In genomic region chr6:86846467-86846866, GRCm38 (mm10) we compare ENCODE assay signal across 24 mouse cellular contexts. TPM values are rescaled to one million over a fixed set of nuclear protein-coding genes. Genes with fewer than 3 reads are reported as not detected.
"Had no signal": no experiment of that assay in that cellular context is flagged by ENCODE, and none has a peak within 500 bp of the region (broad histone marks: within the 10 kb centered on the region; RNA-seq: fewer than 3 reads in every experiment).

No protein-coding gene starts in this region.

- H3K4me3 ChIP-seq: embryonic facial prominence, embryonic 10.5 days; embryonic facial prominence, embryonic 12.5 days; embryonic facial prominence, embryonic 13.5 days; embryonic facial prominence, embryonic 15.5 days; erythroblast, embryonic 14.5 days; forebrain, embryonic 10.5 days; forebrain, embryonic 12.5 days; forebrain, embryonic 13.5 days; forebrain, embryonic 15.5 days; gastrocnemius, adult 2 months; heart, adult 2 months had no signal

- H3K4me2 ChIP-seq: embryonic facial prominence, embryonic 12.5 days; embryonic facial prominence, embryonic 13.5 days; embryonic facial prominence, embryonic 15.5 days; forebrain, embryonic 12.5 days; forebrain, embryonic 13.5 days; forebrain, embryonic 15.5 days had no signal

- H3K27me3 ChIP-seq: embryonic facial prominence, embryonic 12.5 days; embryonic facial prominence, embryonic 13.5 days; embryonic facial prominence, embryonic 15.5 days; forebrain, embryonic 12.5 days; forebrain, embryonic 13.5 days; forebrain, embryonic 15.5 days had no signal

- H3K36me3 ChIP-seq: embryonic facial prominence, embryonic 10.5 days; embryonic facial prominence, embryonic 12.5 days; embryonic facial prominence, embryonic 13.5 days; embryonic facial prominence, embryonic 15.5 days; forebrain, embryonic 10.5 days; forebrain, embryonic 12.5 days; forebrain, embryonic 15.5 days had no signal

- DNase-seq: cerebellum, adult 9-11 months; cerebellum, postnatal 10 days; cerebellum, postnatal 14 days; cerebellum, postnatal 25 days; cerebellum, postnatal 36 days; embryo, embryonic 11 days; forebrain, postnatal 0 days; gastrocnemius, adult 2 months; gastrocnemius, postnatal 10 days; gastrocnemius, postnatal 14 days; gastrocnemius, postnatal 25 days; gastrocnemius, postnatal 36 days; heart, adult 11 months; heart, adult 18-20 months; heart, adult 2 months had no signal

- H3K9ac ChIP-seq: embryonic facial prominence, embryonic 12.5 days; embryonic facial prominence, embryonic 13.5 days; embryonic facial prominence, embryonic 15.5 days; forebrain, embryonic 12.5 days; forebrain, embryonic 13.5 days; forebrain, embryonic 15.5 days; forebrain, postnatal 0 days had no signal

- H3K27ac ChIP-seq: embryonic facial prominence, embryonic 10.5 days; embryonic facial prominence, embryonic 12.5 days; embryonic facial prominence, embryonic 13.5 days; embryonic facial prominence, embryonic 15.5 days; forebrain, embryonic 10.5 days; forebrain, embryonic 12.5 days; forebrain, embryonic 13.5 days; forebrain, embryonic 15.5 days; gastrocnemius, adult 2 months; heart, adult 2 months had no signal

- H3K9me3 ChIP-seq: embryonic facial prominence, embryonic 10.5 days; embryonic facial prominence, embryonic 12.5 days; embryonic facial prominence, embryonic 13.5 days; embryonic facial prominence, embryonic 15.5 days; forebrain, embryonic 10.5 days; forebrain, embryonic 12.5 days; forebrain, embryonic 13.5 days; forebrain, embryonic 15.5 days had no signal

RNA-seq across cellular contexts. Expression of gene Anxa4, which starts 53.1 kb away (rescaled TPM):
- polyA plus RNA-seq: erythroblast, embryonic 14.5 days had no signal
